Mouse (Mus musculus) small intestine, adult 2 months (tissue): Measurements from ENCODE around the gene Lyrm1.

ENCODE experiments used
- CTCF ChIP-seq: fragments of 200-500 bp; IDR thresholded peaks from 2 replicates; pipeline ENCODE4 v1.5.1; 2012; ENCODE audit warnings: low read depth, mild to moderate bottlenecking, control low read depth, inconsistent platforms, low read length, moderate library complexity, mixed read lengths; ENCODE audit not compliant: insufficient replicate concordance, insufficient read length; ENCODE audit errors: extremely low read depth
- POLR2A ChIP-seq: fragments of 200-500 bp; IDR thresholded peaks from 2 replicates; pipeline ENCODE4 v1.6.1; 2012; ENCODE audit warnings: low read depth, mild to moderate bottlenecking, control low read depth, inconsistent platforms, low read length, moderate library complexity

DNA sequence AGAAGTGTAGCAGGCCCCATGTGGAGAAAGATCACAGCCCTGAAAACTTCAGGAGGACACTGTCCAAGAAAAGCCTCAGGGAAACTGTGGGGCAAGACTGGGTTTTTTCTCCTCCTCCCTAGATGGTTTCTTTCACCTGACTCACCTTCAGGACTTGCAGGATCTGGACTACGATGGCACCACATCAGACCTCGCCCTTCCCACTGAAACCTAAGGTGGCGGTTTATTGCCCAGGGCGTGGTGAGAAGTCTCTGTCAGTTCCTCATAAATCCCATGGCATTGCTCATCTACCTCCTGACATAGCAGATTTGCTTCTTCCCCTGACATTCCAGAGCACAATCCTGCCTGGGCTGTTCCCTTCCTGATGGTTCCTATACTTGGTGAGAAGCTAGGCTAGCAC is 63.8 kb downstream of the Lyrm1 start:
- TF ChIP-seq CTCF: no peak
- no peak for TF ChIP-seq POLR2A
